Mouse (Mus musculus) kidney, postnatal 25 days (tissue): ENCODE measurements around the gene Klhl20.
A peak's percentile ranks its signal among the peaks of the same experiment; 100 is the strongest.
"Not testable (repeated sequence)": the region's sequence is repeated elsewhere in the genome, so short reads cannot be mapped to it uniquely, and the experiment has no call there.

Source experiments
- DNase-seq, 2 experiments: peaks; one replicate each; pipeline ENCODE4 v3.0.0; 2021; ENCODE audit warnings: mixed read lengths in 2 of 2

The Klhl20 gene

GRCm38 (mm10) chr1:161130726-161131664 lies at the start of gene Klhl20:
Gene Klhl20 (minus strand): TSS chr1:161131511.
- peak; percentile 95 to 97 for DNase-seq

GRCm38 (mm10) chr1:161180674-161181073 lies 49.4 kb upstream of the Klhl20 start:
- peak in 1 of 2 experiments; percentile 75 for DNase-seq

GRCm38 (mm10) chr1:161170651-161171050 lies 39.3 kb upstream of the Klhl20 start:
- DNase-seq: peak; percentile 82 to 91

- DNase-seq: no peak
These were observed 29.0 kb upstream of the Klhl20 start for GRCm38 (mm10) chr1:161160266-161160665.

GRCm38 (mm10) chr1:161159214-161159613 lies 27.9 kb upstream of the Klhl20 start, which contains the start of gene Tex50:
Gene Tex50 (minus strand): TSS chr1:161159314.
- DNase-seq: no peak

GRCm38 (mm10) chr1:161156546-161156945 lies 25.2 kb upstream of the Klhl20 start:
- DNase-seq: no peak

- no peak for DNase-seq
These were observed 19.8 kb upstream of the Klhl20 start for GRCm38 (mm10) chr1:161151098-161151497.

GRCm38 (mm10) chr1:161147888-161148287 lies 16.6 kb upstream of the Klhl20 start:
- DNase-seq: no peak

- not testable (repeated sequence) for DNase-seq
These were observed 14.3 kb upstream of the Klhl20 start for GRCm38 (mm10) chr1:161145611-161146010.

- no peak for DNase-seq
These were observed 11.9 kb upstream of the Klhl20 start for GRCm38 (mm10) chr1:161143216-161143615.

GRCm38 (mm10) chr1:161142531-161143159 lies 11.3 kb upstream of the Klhl20 start, which contains the start of gene Ankrd45:
Gene Ankrd45 (plus strand): TSS chr1:161142691.
- peak; percentile 68 to 85 for DNase-seq

GRCm38 (mm10) chr1:161140026-161140762 lies 8.9 kb upstream of the Klhl20 start:
- no peak for DNase-seq

GRCm38 (mm10) chr1:161139496-161139895 lies 8.2 kb upstream of the Klhl20 start:
- DNase-seq: no peak

GRCm38 (mm10) chr1:161126461-161126860 lies 4.8 kb downstream of the Klhl20 start:
- peak; percentile 81 to 91 for DNase-seq

- DNase-seq: peak; percentile 64 to 70
These were observed 8.5 kb downstream of the Klhl20 start for GRCm38 (mm10) chr1:161122661-161123418.

GRCm38 (mm10) chr1:161114591-161114990 lies 16.7 kb downstream of the Klhl20 start:
- DNase-seq: no peak

- peak; percentile 46 to 59 for DNase-seq
These were observed 22.1 kb downstream of the Klhl20 start for GRCm38 (mm10) chr1:161109216-161109615.

GRCm38 (mm10) chr1:161103842-161104241 lies 27.5 kb downstream of the Klhl20 start:
- DNase-seq: no peak

- no peak for DNase-seq
These were observed 31.4 kb downstream of the Klhl20 start for GRCm38 (mm10) chr1:161099721-161100405.

- DNase-seq: no peak
These were observed 54.1 kb downstream of the Klhl20 start for GRCm38 (mm10) chr1:161077243-161077642.

- peak; percentile 71 to 87 for DNase-seq
These were observed 55.1 kb downstream of the Klhl20 start for GRCm38 (mm10) chr1:161076238-161076637.

GRCm38 (mm10) chr1:161071272-161071620 lies 60.1 kb downstream of the Klhl20 start:
- no peak for DNase-seq
